Mouse (Mus musculus): ENCODE measurements around the gene Rap1gap2.

The Rap1gap2 gene

GRCm38 (mm10) chr11:74574768-74575434 is 35.8 kb downstream of the Rap1gap2 start:
- DNase-seq: no peak

- no peak for DNase-seq
Observed at GRCm38 (mm10) chr11:74572459-74573061, 38.2 kb downstream of the Rap1gap2 start.

GRCm38 (mm10) chr11:74569735-74570134 is 41.0 kb downstream of the Rap1gap2 start:
- no peak for DNase-seq

GRCm38 (mm10) chr11:74568463-74568862 is 42.3 kb downstream of the Rap1gap2 start:
- peak; percentile 56 to 58 for DNase-seq

GRCm38 (mm10) chr11:74568004-74568403 is 42.7 kb downstream of the Rap1gap2 start:
- DNase-seq: no peak

GRCm38 (mm10) chr11:74566326-74566874 is 44.3 kb downstream of the Rap1gap2 start:
- no peak for DNase-seq

GRCm38 (mm10) chr11:74561392-74561791 is 49.3 kb downstream of the Rap1gap2 start:
- DNase-seq: no peak

- no peak for DNase-seq
Observed at GRCm38 (mm10) chr11:74560600-74561227, 50.0 kb downstream of the Rap1gap2 start.

GRCm38 (mm10) chr11:74559793-74560433 is 50.8 kb downstream of the Rap1gap2 start:
- DNase-seq: no peak

GRCm38 (mm10) chr11:74558933-74559332 is 51.8 kb downstream of the Rap1gap2 start:
- no peak for DNase-seq

- DNase-seq: peak; percentile 63 to 64
Observed at GRCm38 (mm10) chr11:74557456-74558230, 53.1 kb downstream of the Rap1gap2 start.

GRCm38 (mm10) chr11:74555716-74556374 is 54.9 kb downstream of the Rap1gap2 start:
- DNase-seq: peak in 1 of 2 experiments; percentile 20

GRCm38 (mm10) chr11:74554683-74555341 is 55.9 kb downstream of the Rap1gap2 start:
- DNase-seq: peak in 1 of 2 experiments; percentile 33

- no peak for DNase-seq
Observed at GRCm38 (mm10) chr11:74551568-74551967, 59.1 kb downstream of the Rap1gap2 start.

- peak in 1 of 2 experiments; percentile 19 for DNase-seq
Observed at GRCm38 (mm10) chr11:74550615-74551102, 60.1 kb downstream of the Rap1gap2 start.

- DNase-seq: no peak
Observed at GRCm38 (mm10) chr11:74548781-74549382, 61.8 kb downstream of the Rap1gap2 start.

GRCm38 (mm10) chr11:74546933-74547694 is 63.6 kb downstream of the Rap1gap2 start:
- peak; percentile 62 to 74 for DNase-seq

GRCm38 (mm10) chr11:74546165-74546564 is 64.5 kb downstream of the Rap1gap2 start:
- DNase-seq: peak; percentile 81 to 83

- DNase-seq: no peak
Observed at GRCm38 (mm10) chr11:74545560-74545959, 65.2 kb downstream of the Rap1gap2 start.

GRCm38 (mm10) chr11:74537352-74537751 is 73.4 kb downstream of the Rap1gap2 start:
- DNase-seq: no peak
